Mouse (Mus musculus) embryonic facial prominence, embryonic 14.5 days (tissue): ENCODE measurements at regions not wholly inside any gene's neighbourhood (a gene's known extent, or its start where the extent isn't known, plus 50 kb on each side); places are given as distances from the start of the nearest gene placed in this dataset.
A peak's percentile ranks its signal among the peaks of the same experiment; 100 is the strongest.

Source experiments
- ATAC-seq: fragments of 200-750 bp; cut with Nextera tagmentation; 2 replicates; pipeline ENCODE4 v1.8.0; 2017; ENCODE audit warnings: low read depth, moderate number of reproducible peaks, moderate TSS enrichment
- DNase-seq: peaks from one replicate; pipeline ENCODE4 v3.0.0-alpha.2; 2015; ENCODE audit warnings: low spot score
- H3K27ac ChIP-seq: fragments of 300-500 bp; sonication (generic); replicated peaks from 2 replicates; pipeline ENCODE4 v1.5.1; 2014; ENCODE audit warnings: low read depth, mild to moderate bottlenecking, low read length, moderate library complexity
- H3K27me3 ChIP-seq: fragments of 300-500 bp; sonication (generic); replicated peaks from 2 replicates; pipeline ENCODE4 v1.6.1; 2014; ENCODE audit warnings: low read length; ENCODE audit not compliant: control insufficient read depth, insufficient read depth
- H3K36me3 ChIP-seq: fragments of 300-500 bp; sonication (generic); 2 replicates; pipeline ENCODE4 v1.6.1; 2014; ENCODE audit warnings: low read length, mixed read lengths; ENCODE audit not compliant: control insufficient read depth, insufficient read depth
- H3K4me1 ChIP-seq: fragments of 300-500 bp; sonication (generic); 2 replicates; pipeline ENCODE4 v1.6.1; 2014; ENCODE audit warnings: antibody characterized with exemption, low read length; ENCODE audit not compliant: control insufficient read depth, insufficient read depth
- H3K4me2 ChIP-seq: fragments of 300-500 bp; sonication (generic); 2 replicates; pipeline ENCODE4 v1.6.1; 2014; ENCODE audit warnings: low read depth, mild to moderate bottlenecking, low read length, moderate library complexity, mixed read lengths
- H3K4me3 ChIP-seq: fragments of 300-500 bp; sonication (generic); 2 replicates; pipeline ENCODE4 v1.5.1; 2014; ENCODE audit warnings: low read depth, mild to moderate bottlenecking, low read length
- H3K9ac ChIP-seq: fragments of 300-500 bp; sonication (generic); 2 replicates; pipeline ENCODE4 v1.6.1; 2014; ENCODE audit warnings: low read depth, mild to moderate bottlenecking, low read length, moderate library complexity, mixed read lengths
- H3K9me3 ChIP-seq: fragments of 300-500 bp; sonication (generic); 2 replicates; pipeline ENCODE4 v1.6.1; 2016; ENCODE audit warnings: low read length; ENCODE audit not compliant: control insufficient read depth
- WGBS: fragments of 180-500 bp; shearing (Covaris S2); extraction: QIAGEN DNeasy Blood & Tissue Kit; methylation state at CpG from one replicate; pipeline ENCODE4 v1.1.7; 2014; 5-methylcytosine and 5-hydroxymethylcytosine counted together

DNA sequence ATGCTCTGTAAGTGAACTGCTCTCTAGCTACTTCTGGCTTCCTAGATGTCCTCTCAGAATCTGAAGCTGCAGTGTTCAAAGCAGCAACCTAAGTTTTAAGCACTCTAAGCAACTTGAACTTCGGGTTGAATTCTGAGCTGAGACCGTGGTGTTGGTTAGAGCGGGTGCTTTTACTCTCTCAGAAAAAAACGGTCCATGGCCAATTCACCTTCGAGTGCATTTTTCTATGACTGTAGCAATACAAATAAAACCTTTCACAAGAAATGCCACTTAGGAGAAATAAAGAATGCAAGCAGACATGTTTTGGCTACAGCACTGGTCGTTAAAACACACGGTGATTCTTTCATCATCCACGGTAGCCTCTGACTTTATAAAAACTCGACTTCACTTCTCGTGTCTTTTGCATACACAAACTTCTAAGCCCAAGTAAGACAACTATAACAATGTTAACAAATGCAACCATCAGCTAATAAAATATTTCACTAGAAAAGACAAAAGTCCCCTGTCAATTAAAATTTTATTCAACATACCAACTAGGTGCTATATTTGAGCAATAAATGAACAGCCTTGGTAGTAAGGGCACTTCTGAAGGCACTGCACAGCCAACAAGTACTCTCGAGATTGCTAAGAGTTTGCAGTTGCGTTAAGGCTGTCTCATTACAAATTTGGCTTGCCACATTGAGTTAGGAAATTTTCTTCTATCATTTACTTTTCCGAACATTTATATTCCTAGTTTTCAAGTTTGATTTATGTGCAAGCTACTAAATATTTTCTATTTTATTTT is 96.3 kb downstream of the Spry2 start:
- Histone ChIP-seq H3K9ac (no peak overlapping the region), H3K4me2 (no peak overlapping the region), H3K27me3 (no peaks in the 10 kb centered on the region), H3K36me3 (no peaks in the 10 kb centered on the region), H3K9me3 (no peaks in the 10 kb centered on the region), H3K4me1 (peaks cover 4% of the 10 kb centered on the region; the same call in 1 of the 2 replicates), H3K4me3 (no peak overlapping the region), H3K27ac (peak overlapping the region; percentile 59; the same call in 1 of the 2 replicates)
- 64% methylated on average over 13 of the region's 13 CpGs for WGBS
- DNase-seq (no peak), ATAC-seq (no peak; the same call in 1 of the 2 replicates)

DNA sequence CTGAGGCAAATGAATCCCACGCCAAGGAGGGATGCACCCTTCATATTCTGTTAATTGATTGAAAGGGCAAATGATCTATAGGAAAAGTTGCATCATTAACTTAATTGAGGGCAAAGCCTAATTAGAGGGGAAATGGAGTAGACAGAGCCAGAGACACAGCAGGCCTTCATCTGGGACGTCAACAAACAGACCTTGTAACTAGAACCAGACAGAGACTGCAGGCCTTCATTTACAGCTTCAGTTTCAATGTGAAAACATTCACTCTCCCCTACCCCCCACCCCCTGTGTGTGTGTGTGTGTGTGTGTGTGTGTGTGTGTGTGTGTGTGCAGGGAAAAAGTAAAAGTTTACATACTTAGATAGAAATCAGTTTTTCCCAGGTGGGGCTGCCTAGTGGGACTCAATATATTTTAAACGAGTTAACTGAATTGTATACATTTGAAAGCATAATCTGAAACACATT is 97.2 kb downstream of the Spry2 start:
- Histone ChIP-seq H3K27ac (no peak overlapping the region), H3K27me3 (no peaks in the 10 kb centered on the region), H3K4me2 (0 out of 2 replicates have a peak overlapping the region, but pooled peaks have one; percentile 12), H3K36me3 (no peaks in the 10 kb centered on the region), H3K9ac (no peak overlapping the region), H3K9me3 (no peaks in the 10 kb centered on the region), H3K4me3 (no peak overlapping the region), H3K4me1 (peaks cover 4% of the 10 kb centered on the region; the same call in 1 of the 2 replicates)
- WGBS = 19% methylated on average over 3 of the region's 3 CpGs
- peak; percentile 71 for DNase-seq
- peak; percentile 76 for ATAC-seq

DNA sequence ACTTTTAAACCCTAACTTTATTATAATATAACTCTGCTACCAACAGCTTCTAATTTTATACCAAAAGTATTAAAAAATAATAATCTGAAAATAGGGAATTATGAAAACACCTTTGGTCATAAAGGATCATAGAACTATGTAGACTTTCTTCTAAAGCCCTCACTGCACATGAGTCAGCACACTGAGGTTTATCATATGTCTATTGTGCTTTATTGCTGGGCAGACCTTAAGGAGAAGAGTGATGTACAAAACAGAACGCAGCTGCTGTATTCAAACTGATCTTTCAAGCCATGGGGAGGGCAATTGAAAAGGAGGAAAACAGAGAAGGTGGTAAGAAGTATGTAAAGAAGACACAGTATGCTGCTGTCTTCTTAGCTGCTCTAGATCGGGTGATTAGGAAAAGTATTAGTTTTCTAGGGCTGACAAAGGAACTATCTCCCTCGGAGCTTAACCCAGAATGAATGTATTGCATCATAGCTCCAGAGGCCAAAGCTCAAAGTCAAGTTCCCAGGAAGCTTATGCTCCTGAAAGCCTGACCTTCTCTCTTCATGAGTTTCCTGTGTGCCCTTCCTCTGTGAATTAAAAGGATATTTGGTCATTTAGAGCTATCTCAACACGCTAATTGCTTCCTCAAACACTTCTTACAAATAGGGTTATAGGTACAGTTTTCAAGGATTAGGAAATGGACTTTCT is 103.5 kb downstream of the Spry2 start:
- Histone ChIP-seq H3K36me3 (no peaks in the 10 kb centered on the region), H3K4me2 (no peak overlapping the region), H3K9me3 (no peaks in the 10 kb centered on the region), H3K27ac (no peak overlapping the region), H3K9ac (no peak overlapping the region), H3K4me1 (peaks cover 2% of the 10 kb centered on the region; the same call in 1 of the 2 replicates), H3K4me3 (no peak overlapping the region), H3K27me3 (no peaks in the 10 kb centered on the region)
- DNase-seq (no peak), ATAC-seq (no peak)
- WGBS = 71% methylated on average over 4 of the region's 4 CpGs

DNA sequence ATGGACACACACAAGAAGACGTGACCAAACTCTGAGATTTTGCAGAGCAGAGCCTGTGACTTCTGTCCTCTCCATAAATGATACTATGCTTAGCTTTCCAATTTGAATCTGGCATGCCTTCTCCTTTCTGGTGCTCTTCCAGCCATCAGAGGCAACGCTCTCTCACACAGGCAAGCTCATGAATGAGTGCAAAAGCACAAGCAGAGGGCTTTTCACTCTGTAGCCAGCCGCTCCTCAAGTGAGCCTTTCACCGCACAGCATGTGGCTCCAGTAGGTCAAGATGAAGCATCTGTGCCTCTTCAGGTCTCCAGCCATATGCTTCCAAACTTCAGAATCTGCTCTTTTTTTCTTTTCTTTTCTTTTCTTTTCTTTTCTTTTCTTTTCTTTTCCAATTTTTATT is 106.2 kb downstream of the Spry2 start:
- Histone ChIP-seq H3K27ac (no peak overlapping the region), H3K27me3 (no peaks in the 10 kb centered on the region), H3K36me3 (no peaks in the 10 kb centered on the region), H3K9ac (no peak overlapping the region), H3K4me3 (no peak overlapping the region), H3K4me2 (no peak overlapping the region), H3K4me1 (no peaks in the 10 kb centered on the region), H3K9me3 (no peaks in the 10 kb centered on the region)
- DNase-seq = no peak
- 84% methylated on average over 4 of the region's 4 CpGs for WGBS
- no peak for ATAC-seq

DNA sequence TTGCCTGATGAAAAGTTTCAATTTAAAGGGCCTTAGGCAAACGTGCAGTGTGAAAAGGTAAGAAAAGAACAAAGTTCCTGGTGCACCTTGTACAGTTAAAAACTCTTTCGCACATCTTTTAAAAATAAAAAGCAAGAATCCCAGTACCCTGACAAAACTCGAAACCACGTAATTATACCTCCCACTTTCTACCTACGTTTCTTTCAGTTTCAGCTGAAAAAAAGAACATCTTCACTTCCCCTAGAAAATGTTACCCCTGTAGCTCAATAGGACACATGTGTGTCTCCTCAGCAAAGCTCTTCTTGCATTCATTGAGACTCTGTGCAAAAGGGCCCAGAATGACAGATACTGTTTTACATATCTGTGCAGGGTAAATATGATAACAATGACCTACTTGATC is 113.2 kb downstream of the Spry2 start:
- ATAC-seq = no peak
- no peak overlapping the region for H3K4me2 ChIP-seq
- DNase-seq = no peak
- H3K9ac ChIP-seq = no peak overlapping the region
- no peaks in the 10 kb centered on the region for H3K4me1 ChIP-seq
- H3K27ac ChIP-seq = no peak overlapping the region
- H3K9me3 ChIP-seq = 0 out of 2 replicates have a peak, but pooled peaks cover 8% of the 10 kb centered on the region
- no peak overlapping the region for H3K4me3 ChIP-seq
- H3K27me3 ChIP-seq = no peaks in the 10 kb centered on the region
- WGBS = 64% methylated on average over 5 of the region's 5 CpGs
- H3K36me3 ChIP-seq = no peaks in the 10 kb centered on the region

DNA sequence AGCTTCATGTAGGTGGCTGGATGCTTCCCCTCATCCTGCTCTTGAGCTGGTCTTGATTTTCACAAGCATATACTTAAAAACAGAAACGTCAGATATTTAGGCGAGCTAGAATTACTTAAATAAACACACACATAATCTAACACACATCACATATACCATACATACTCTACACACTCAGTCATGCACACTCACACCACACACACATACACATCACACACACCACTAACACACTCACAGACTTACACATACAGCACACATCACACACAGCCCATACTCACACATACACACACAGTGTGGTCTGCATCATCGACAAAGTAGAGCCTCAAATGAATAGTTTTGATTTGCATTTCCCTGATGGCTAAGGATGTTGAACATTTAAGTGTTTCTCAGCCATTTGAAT is 116.9 kb downstream of the Spry2 start:
- no peak overlapping the region for H3K27ac ChIP-seq
- no peaks in the 10 kb centered on the region for H3K4me1 ChIP-seq
- no peaks in the 10 kb centered on the region for H3K27me3 ChIP-seq
- no peak for DNase-seq
- H3K4me2 ChIP-seq = no peak overlapping the region
- 0 out of 2 replicates have a peak, but pooled peaks cover 8% of the 10 kb centered on the region for H3K9me3 ChIP-seq
- H3K36me3 ChIP-seq = no peaks in the 10 kb centered on the region
- H3K4me3 ChIP-seq = no peak overlapping the region
- ATAC-seq = no peak
- 49% methylated on average over 3 of the region's 3 CpGs for WGBS
- no peak overlapping the region for H3K9ac ChIP-seq

DNA sequence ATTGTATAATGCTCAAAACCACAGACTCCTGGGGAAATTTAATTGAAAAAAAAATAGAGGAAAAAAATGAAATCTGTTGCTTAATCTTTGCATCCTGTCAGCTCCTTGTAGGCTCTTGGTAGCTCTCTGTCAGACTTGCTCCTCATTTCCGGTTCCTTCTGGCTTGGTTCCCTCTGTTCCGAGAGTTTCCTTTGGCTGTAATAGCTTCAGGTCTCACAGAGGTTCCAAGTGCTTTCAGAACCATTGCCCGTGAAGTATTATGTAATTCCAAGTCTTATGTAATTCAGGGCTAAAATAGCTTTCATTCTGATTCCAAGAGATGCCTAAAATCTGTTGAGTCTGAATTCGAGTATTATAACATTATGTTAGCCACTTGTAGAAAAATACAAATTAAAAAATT is 117.3 kb downstream of the Spry2 start:
- H3K4me2 ChIP-seq = no peak overlapping the region
- no peak overlapping the region for H3K9ac ChIP-seq
- H3K27me3 ChIP-seq = no peaks in the 10 kb centered on the region
- no peak overlapping the region for H3K27ac ChIP-seq
- H3K4me3 ChIP-seq = no peak overlapping the region
- DNase-seq (peak; percentile 74), ATAC-seq (no peak)
- no peaks in the 10 kb centered on the region for H3K36me3 ChIP-seq
- 35% methylated on average over 4 of the region's 4 CpGs for WGBS
- 0 out of 2 replicates have a peak, but pooled peaks cover 8% of the 10 kb centered on the region for H3K9me3 ChIP-seq
- H3K4me1 ChIP-seq = no peaks in the 10 kb centered on the region

DNA sequence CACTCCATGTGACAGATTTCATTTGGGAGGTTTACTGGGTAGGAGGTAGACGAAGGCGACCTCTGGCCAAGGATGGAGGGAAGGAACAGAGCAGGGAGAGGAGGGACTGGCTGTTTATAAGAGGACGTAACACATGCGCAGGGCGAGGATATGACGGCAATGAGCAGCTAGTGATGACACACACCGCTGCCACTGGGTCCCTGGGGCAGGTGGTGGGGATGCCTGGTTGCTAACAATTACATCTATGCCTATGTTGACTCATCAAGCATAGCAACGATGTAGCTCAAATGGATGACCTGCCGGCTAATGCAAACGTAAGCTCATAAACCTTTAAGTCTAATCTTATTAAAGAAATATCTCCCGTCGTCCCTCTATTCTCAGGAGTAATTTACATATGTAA is 122.9 kb downstream of the Spry2 start:
- H3K27ac ChIP-seq = no peak overlapping the region
- no peaks in the 10 kb centered on the region for H3K4me1 ChIP-seq
- no peak overlapping the region for H3K4me3 ChIP-seq
- H3K4me2 ChIP-seq = no peak overlapping the region
- no peak overlapping the region for H3K9ac ChIP-seq
- H3K9me3 ChIP-seq = no peaks in the 10 kb centered on the region
- whole genome bisulfite sequencing = 92% methylated on average over 12 of the region's 12 CpGs
- DNase-seq (no peak), ATAC-seq (no peak)
- H3K36me3 ChIP-seq = no peaks in the 10 kb centered on the region
- H3K27me3 ChIP-seq = no peaks in the 10 kb centered on the region
